Mouse (Mus musculus): ENCODE data around the gene Fdxr.

GRCm38 (mm10) chr11:115226811-115227491, 49.9 kb downstream of the Fdxr start:
- TF ChIP-seq CTCF (IDR thresholded peaks at IDR 0.05; ENCODE audit: low read depth) (no peak), EP300 (IDR thresholded peaks at IDR 0.05; ENCODE audit: low read depth) (no peak)

Data from liver, postnatal 0 days (tissue).